Mouse (Mus musculus): ENCODE measurements at regions not wholly inside any gene's neighbourhood (a gene's known extent, or its start where the extent isn't known, plus 50 kb on each side); places are given as distances from the start of the nearest gene placed in this dataset.

GRCm38 (mm10) chr3:144069979-144070540 is 135.0 kb downstream of the Lmo4 start:
- no peak overlapping the region for H3K27ac ChIP-seq (replicated peaks)
- no peaks in the 10 kb centered on the region for H3K36me3 ChIP-seq (ENCODE audit: control insufficient read depth, insufficient read depth, low read length)
- ATAC-seq (ENCODE audit: low FRiP score, low TSS enrichment) (no peak), DNase-seq (ENCODE audit: low spot score) (no peak)
- H3K4me1 ChIP-seq (replicated peaks; ENCODE audit: control insufficient read depth, insufficient read depth) = no peaks in the 10 kb centered on the region
- H3K4me3 ChIP-seq (ENCODE audit: low read depth, low read length) = no peak overlapping the region
- 56% methylated on average over 10 of the region's 10 CpGs for WGBS
- TF ChIP-seq EP300 (optimal IDR thresholded peaks at IDR 0.05) = no peak
- no peak for TF ChIP-seq CTCF (IDR thresholded peaks at IDR 0.05; ENCODE audit: low read depth)
- no peak overlapping the region for H3K9ac ChIP-seq (ENCODE audit: low read length)
- H3K4me2 ChIP-seq (replicated peaks; ENCODE audit: low read depth) = no peak overlapping the region
- H3K27me3 ChIP-seq (ENCODE audit: control insufficient read depth, insufficient read depth, low read length) = no peaks in the 10 kb centered on the region
- H3K9me3 ChIP-seq (ENCODE audit: control insufficient read depth, low read length) = no peaks in the 10 kb centered on the region

GRCm38 (mm10) chr3:144067016-144067415 is 138.0 kb downstream of the Lmo4 start:
- H3K36me3 ChIP-seq (ENCODE audit: control insufficient read depth, insufficient read depth, low read length) = no peaks in the 10 kb centered on the region
- DNase-seq (ENCODE audit: low spot score) (no peak), ATAC-seq (ENCODE audit: low FRiP score, low TSS enrichment) (no peak)
- H3K9ac ChIP-seq (ENCODE audit: low read length) = no peak overlapping the region
- H3K4me3 ChIP-seq (ENCODE audit: low read depth, low read length) = no peak overlapping the region
- H3K27ac ChIP-seq (replicated peaks) = no peak overlapping the region
- no peak overlapping the region for H3K4me2 ChIP-seq (replicated peaks; ENCODE audit: low read depth)
- WGBS = 82% methylated on average over 3 of the region's 3 CpGs
- TF ChIP-seq EP300 (optimal IDR thresholded peaks at IDR 0.05) = no peak
- TF ChIP-seq CTCF (IDR thresholded peaks at IDR 0.05; ENCODE audit: low read depth) = no peak
- no peaks in the 10 kb centered on the region for H3K4me1 ChIP-seq (replicated peaks; ENCODE audit: control insufficient read depth, insufficient read depth)
- no peaks in the 10 kb centered on the region for H3K27me3 ChIP-seq (ENCODE audit: control insufficient read depth, insufficient read depth, low read length)
- H3K9me3 ChIP-seq (ENCODE audit: control insufficient read depth, low read length) = no peaks in the 10 kb centered on the region

GRCm38 (mm10) chr3:144058106-144058505 is 146.9 kb downstream of the Lmo4 start:
- WGBS = 31% methylated on average over 4 of the region's 4 CpGs
- Histone ChIP-seq H3K9me3 (ENCODE audit: control insufficient read depth, low read length) (no peaks in the 10 kb centered on the region), H3K27ac (replicated peaks) (no peak overlapping the region), H3K36me3 (ENCODE audit: control insufficient read depth, insufficient read depth, low read length) (no peaks in the 10 kb centered on the region), H3K9ac (ENCODE audit: low read length) (no peak overlapping the region), H3K4me3 (ENCODE audit: low read depth, low read length) (no peak overlapping the region), H3K4me2 (replicated peaks; ENCODE audit: low read depth) (no peak overlapping the region), H3K27me3 (ENCODE audit: control insufficient read depth, insufficient read depth, low read length) (no peaks in the 10 kb centered on the region), H3K4me1 (replicated peaks; ENCODE audit: control insufficient read depth, insufficient read depth) (no peaks in the 10 kb centered on the region)
- TF ChIP-seq CTCF (IDR thresholded peaks at IDR 0.05; ENCODE audit: low read depth) (no peak), EP300 (optimal IDR thresholded peaks at IDR 0.05) (no peak)
- no peak for ATAC-seq (ENCODE audit: low FRiP score, low TSS enrichment)
- DNase-seq (ENCODE audit: low spot score) = no peak

DNA sequence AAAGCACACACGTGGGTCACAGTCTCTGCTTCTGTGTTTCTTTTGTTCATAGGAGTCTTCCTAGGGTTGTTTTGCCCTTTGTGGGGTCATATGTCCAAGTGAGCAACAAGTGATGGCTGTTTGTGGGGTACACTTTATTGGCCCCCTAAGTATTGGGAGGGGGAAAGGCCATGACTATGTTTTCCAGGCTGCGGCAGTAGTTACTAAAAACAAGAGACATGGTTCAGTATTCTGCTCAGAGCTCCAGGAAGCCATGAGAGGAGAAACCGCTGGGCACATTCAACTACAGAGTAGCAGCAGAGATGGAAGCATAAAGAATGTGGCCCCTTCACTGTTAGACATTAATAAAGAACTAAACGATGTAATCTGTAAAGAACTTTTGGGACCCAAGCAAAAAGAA is 154.7 kb downstream of the Lmo4 start:
- ATAC-seq (ENCODE audit: low FRiP score, low TSS enrichment) = no peak
- no peak overlapping the region for H3K4me2 ChIP-seq (replicated peaks; ENCODE audit: low read depth)
- H3K27me3 ChIP-seq (ENCODE audit: control insufficient read depth, insufficient read depth, low read length) = no peaks in the 10 kb centered on the region
- H3K27ac ChIP-seq (replicated peaks) = no peak overlapping the region
- H3K4me3 ChIP-seq (ENCODE audit: low read depth, low read length) = no peak overlapping the region
- no peaks in the 10 kb centered on the region for H3K36me3 ChIP-seq (ENCODE audit: control insufficient read depth, insufficient read depth, low read length)
- no peak for TF ChIP-seq CTCF (IDR thresholded peaks at IDR 0.05; ENCODE audit: low read depth)
- TF ChIP-seq EP300 (optimal IDR thresholded peaks at IDR 0.05) = no peak
- H3K9me3 ChIP-seq (ENCODE audit: control insufficient read depth, low read length) = no peaks in the 10 kb centered on the region
- DNase-seq (ENCODE audit: low spot score) = no peak
- no peak overlapping the region for H3K9ac ChIP-seq (ENCODE audit: low read length)
- 87% methylated on average over 4 of the region's 4 CpGs for whole genome bisulfite sequencing
- no peaks in the 10 kb centered on the region for H3K4me1 ChIP-seq (replicated peaks; ENCODE audit: control insufficient read depth, insufficient read depth)

GRCm38 (mm10) chr3:144049270-144049669 is 155.8 kb downstream of the Lmo4 start:
- H3K27me3 ChIP-seq (ENCODE audit: control insufficient read depth, insufficient read depth, low read length) = no peaks in the 10 kb centered on the region
- WGBS = 72% methylated on average over 4 of the region's 4 CpGs
- H3K4me2 ChIP-seq (replicated peaks; ENCODE audit: low read depth) = no peak overlapping the region
- no peaks in the 10 kb centered on the region for H3K36me3 ChIP-seq (ENCODE audit: control insufficient read depth, insufficient read depth, low read length)
- H3K4me1 ChIP-seq (replicated peaks; ENCODE audit: control insufficient read depth, insufficient read depth) = no peaks in the 10 kb centered on the region
- ATAC-seq (ENCODE audit: low FRiP score, low TSS enrichment) (no peak), DNase-seq (ENCODE audit: low spot score) (no peak)
- H3K27ac ChIP-seq (replicated peaks) = no peak overlapping the region
- no peaks in the 10 kb centered on the region for H3K9me3 ChIP-seq (ENCODE audit: control insufficient read depth, low read length)
- no peak overlapping the region for H3K4me3 ChIP-seq (ENCODE audit: low read depth, low read length)
- TF ChIP-seq EP300 (optimal IDR thresholded peaks at IDR 0.05) = no peak
- H3K9ac ChIP-seq (ENCODE audit: low read length) = no peak overlapping the region

- no peak overlapping the region for H3K4me3 ChIP-seq (ENCODE audit: low read depth, low read length)
- H3K27ac ChIP-seq (replicated peaks) = no peak overlapping the region
- WGBS = 65% methylated on average over 2 of the region's 2 CpGs
- no peaks in the 10 kb centered on the region for H3K4me1 ChIP-seq (replicated peaks; ENCODE audit: control insufficient read depth, insufficient read depth)
- DNase-seq (ENCODE audit: low spot score) (no peak), ATAC-seq (ENCODE audit: low FRiP score, low TSS enrichment) (no peak)
- H3K4me2 ChIP-seq (replicated peaks; ENCODE audit: low read depth) = no peak overlapping the region
- no peak for TF ChIP-seq EP300 (optimal IDR thresholded peaks at IDR 0.05)
- no peak for TF ChIP-seq CTCF (IDR thresholded peaks at IDR 0.05; ENCODE audit: low read depth)
- no peak overlapping the region for H3K9ac ChIP-seq (ENCODE audit: low read length)
- no peaks in the 10 kb centered on the region for H3K27me3 ChIP-seq (ENCODE audit: control insufficient read depth, insufficient read depth, low read length)
- no peaks in the 10 kb centered on the region for H3K9me3 ChIP-seq (ENCODE audit: control insufficient read depth, low read length)
- H3K36me3 ChIP-seq (ENCODE audit: control insufficient read depth, insufficient read depth, low read length) = no peaks in the 10 kb centered on the region
Measured at GRCm38 (mm10) chr3:144044366-144044765, 160.7 kb downstream of the Lmo4 start.
